Mouse (Mus musculus) midbrain, embryonic 10.5 days (tissue): ENCODE measurements around the gene Ctnnd2. TPM values are rescaled to one million over a fixed set of nuclear protein-coding genes. Genes with fewer than 3 reads are reported as not detected.

ENCODE experiments used
- DNase-seq: peaks from one replicate; pipeline ENCODE4 v3.0.0-alpha.2; 2017; ENCODE audit warnings: low spot score
- H3K27ac ChIP-seq: fragments of 300-500 bp; sonication (generic); replicated peaks from 2 replicates; pipeline ENCODE4 v1.5.1; 2016; ENCODE audit warnings: mild to moderate bottlenecking
- H3K27me3 ChIP-seq: fragments of 300-500 bp; sonication (generic); 2 replicates; pipeline ENCODE4 v1.6.1; 2016; ENCODE audit warnings: low read depth, mild to moderate bottlenecking; ENCODE audit not compliant: poor library complexity, severe bottlenecking
- H3K36me3 ChIP-seq: fragments of 300-500 bp; sonication (generic); 2 replicates; pipeline ENCODE4 v1.6.1; 2016; ENCODE audit warnings: mild to moderate bottlenecking, moderate library complexity
- H3K4me1 ChIP-seq: fragments of 300-500 bp; sonication (generic); 2 replicates; pipeline ENCODE4 v1.6.1; 2016
- H3K4me3 ChIP-seq: fragments of 300-500 bp; sonication (generic); 2 replicates; pipeline ENCODE4 v1.5.1; 2016; ENCODE audit warnings: mild to moderate bottlenecking, moderate library complexity
- H3K9me3 ChIP-seq: fragments of 300-500 bp; sonication (generic); replicated peaks from 2 replicates; pipeline ENCODE4 v1.6.1; 2016; ENCODE audit warnings: mild to moderate bottlenecking
- WGBS: fragments of 180-500 bp; shearing (Covaris S2); methylation state at CpG from one replicate; pipeline ENCODE4 v1.1.7; 2016; 5-methylcytosine and 5-hydroxymethylcytosine counted together
- polyA plus RNA-seq: library from polyadenylated mRNA; unstranded; fragments of >200 nt; fragmentation: Nextera tagmentation; extraction: Ambion mirVana; gene quantifications from 2 replicates; pipeline ENCODE4 v1.2.1, GENCODE M21; 2016

The Ctnnd2 gene
- polyA plus RNA-seq, 1 experiment from 2014 or later = 22.7 TPM

DNA sequence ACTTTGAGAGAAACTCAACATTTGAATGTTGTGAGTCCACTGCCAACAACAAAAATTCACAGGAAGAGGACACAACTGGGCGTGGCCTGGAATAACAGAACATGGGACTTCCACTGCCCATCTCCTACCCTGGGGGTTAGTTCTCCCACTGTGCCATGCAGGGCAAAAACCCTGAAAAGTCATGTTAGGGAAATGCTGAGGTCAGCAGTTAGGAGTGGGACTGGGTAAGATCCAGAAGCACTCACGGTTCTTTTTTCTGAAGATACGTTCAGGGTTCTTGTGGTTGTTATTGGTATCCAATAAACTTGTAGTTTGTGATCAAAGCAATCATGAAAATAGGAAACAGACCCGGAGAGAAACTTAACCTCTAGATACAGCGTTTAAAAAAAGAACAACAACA, 695.0 kb downstream of the Ctnnd2 start:
- H3K4me1 ChIP-seq = no peaks in the 10 kb centered on the region
- no peak overlapping the region for H3K4me3 ChIP-seq
- no peak for DNase-seq
- no peak overlapping the region for H3K27ac ChIP-seq
- WGBS = 90% methylated on average over 5 of the region's 5 CpGs
- no peaks in the 10 kb centered on the region for H3K36me3 ChIP-seq
- H3K9me3 ChIP-seq = no peaks in the 10 kb centered on the region
- H3K27me3 ChIP-seq = no peaks in the 10 kb centered on the region

DNA sequence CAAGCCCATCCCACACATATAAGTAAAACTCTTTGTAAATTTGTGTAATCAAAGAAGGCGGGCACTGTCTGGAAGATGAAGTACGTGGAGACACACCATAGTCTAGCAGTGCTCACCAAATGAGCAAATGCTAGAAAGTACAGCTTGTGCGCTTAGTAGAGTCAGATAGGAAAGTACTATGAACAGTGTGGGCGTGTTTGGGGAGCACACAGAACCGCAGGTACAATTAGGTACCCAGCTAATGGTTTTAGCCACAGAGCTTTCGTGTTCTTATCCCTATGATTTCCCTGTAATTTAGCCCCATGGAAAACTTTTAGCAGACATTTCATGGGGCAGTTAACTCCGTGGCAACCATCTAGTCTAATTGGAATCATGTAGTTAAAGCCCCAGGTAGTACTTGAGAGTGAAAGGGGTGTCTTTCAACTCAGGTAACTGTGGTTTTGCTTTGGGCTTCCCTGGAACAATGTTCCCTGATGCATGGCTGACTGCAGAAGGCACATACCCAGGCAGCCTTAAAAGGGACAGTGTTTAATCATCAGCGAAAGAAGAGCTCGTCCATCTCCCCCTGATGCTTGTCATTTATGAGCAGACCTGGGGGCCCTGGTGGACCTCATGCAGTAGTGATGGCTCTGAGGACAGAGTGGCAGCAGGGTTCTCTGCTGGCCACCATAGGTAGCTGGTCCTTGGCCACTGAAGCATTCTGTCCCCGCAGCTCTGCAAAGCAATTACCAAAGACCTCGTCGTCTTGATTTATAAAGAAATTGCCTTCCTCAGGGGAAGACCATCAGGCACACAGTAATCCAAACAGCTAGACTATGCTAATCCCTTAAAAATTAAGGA, 697.5 kb downstream of the Ctnnd2 start:
- no peak for DNase-seq
- no peaks in the 10 kb centered on the region for H3K4me1 ChIP-seq
- no peaks in the 10 kb centered on the region for H3K27me3 ChIP-seq
- no peaks in the 10 kb centered on the region for H3K9me3 ChIP-seq
- no peak overlapping the region for H3K4me3 ChIP-seq
- WGBS = 89% methylated on average over 12 of the region's 12 CpGs
- no peak overlapping the region for H3K27ac ChIP-seq
- H3K36me3 ChIP-seq = no peaks in the 10 kb centered on the region

DNA sequence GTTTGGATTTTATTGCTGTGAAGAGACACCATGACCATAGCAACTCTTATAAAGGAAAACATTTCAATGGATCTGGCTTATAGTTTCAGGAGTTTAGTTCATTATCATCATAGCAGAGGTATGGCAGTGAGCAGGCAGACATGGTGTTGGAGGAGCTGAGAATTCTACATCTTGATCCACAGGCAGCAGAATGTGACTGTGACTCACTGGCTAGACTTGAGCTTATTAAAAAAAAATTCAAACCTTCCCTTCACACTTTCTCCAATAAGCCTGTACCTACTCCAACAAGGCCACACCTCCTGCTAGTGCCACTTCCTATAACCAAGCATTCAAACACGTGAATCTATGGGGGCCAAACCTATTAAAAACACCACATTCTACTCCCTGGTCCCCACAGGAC, 703.1 kb downstream of the Ctnnd2 start:
- no peak overlapping the region for H3K4me3 ChIP-seq
- DNase-seq = no peak
- H3K27ac ChIP-seq = no peak overlapping the region
- WGBS = 84% methylated on average over 1 of the region's 1 CpGs
- no peaks in the 10 kb centered on the region for H3K4me1 ChIP-seq
- H3K9me3 ChIP-seq = no peaks in the 10 kb centered on the region
- H3K36me3 ChIP-seq = no peaks in the 10 kb centered on the region
- H3K27me3 ChIP-seq = no peaks in the 10 kb centered on the region

- Histone ChIP-seq H3K36me3 (no peaks in the 10 kb centered on the region), H3K4me3 (no peak overlapping the region), H3K27ac (no peak overlapping the region), H3K9me3 (no peaks in the 10 kb centered on the region), H3K4me1 (no peaks in the 10 kb centered on the region), H3K27me3 (no peaks in the 10 kb centered on the region)
- 92% methylated on average over 12 of the region's 12 CpGs for WGBS
- no peak for DNase-seq
These were observed 712.4 kb downstream of the Ctnnd2 start for GRCm38 (mm10) chr15:30884692-30885334.

DNA sequence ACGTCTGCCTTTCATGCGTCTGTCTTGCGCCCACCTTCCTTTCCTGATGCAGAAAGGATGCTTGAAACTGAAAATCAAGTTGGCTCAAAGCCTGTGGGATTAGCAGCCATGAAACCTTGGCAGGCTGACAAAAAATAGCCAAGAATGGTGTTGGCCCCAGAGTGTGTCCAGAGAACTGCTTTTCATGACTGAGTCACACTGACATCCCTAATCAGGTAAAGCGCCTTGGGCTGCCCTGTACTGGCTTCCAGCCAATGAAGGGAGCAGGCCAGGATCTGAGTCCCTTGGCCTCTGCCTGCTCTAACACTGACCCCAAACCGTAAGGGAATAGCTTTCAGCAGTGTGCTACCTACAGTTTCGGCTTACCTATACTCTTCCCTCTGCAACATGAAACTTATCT, 713.0 kb downstream of the Ctnnd2 start:
- 88% methylated on average over 6 of the region's 6 CpGs for WGBS
- Histone ChIP-seq H3K9me3 (no peaks in the 10 kb centered on the region), H3K4me1 (no peaks in the 10 kb centered on the region), H3K4me3 (no peak overlapping the region), H3K27me3 (no peaks in the 10 kb centered on the region), H3K36me3 (no peaks in the 10 kb centered on the region), H3K27ac (no peak overlapping the region)
- no peak for DNase-seq

- Histone ChIP-seq H3K27ac (no peak overlapping the region), H3K4me1 (no peaks in the 10 kb centered on the region), H3K4me3 (no peak overlapping the region), H3K27me3 (no peaks in the 10 kb centered on the region), H3K36me3 (no peaks in the 10 kb centered on the region), H3K9me3 (no peaks in the 10 kb centered on the region)
- 83% methylated on average over 2 of the region's 2 CpGs for WGBS
- DNase-seq = no peak
These were observed 715.2 kb downstream of the Ctnnd2 start for GRCm38 (mm10) chr15:30887559-30887958.

- Histone ChIP-seq H3K9me3 (no peaks in the 10 kb centered on the region), H3K36me3 (no peaks in the 10 kb centered on the region), H3K27ac (no peak overlapping the region), H3K4me1 (no peaks in the 10 kb centered on the region), H3K27me3 (no peaks in the 10 kb centered on the region), H3K4me3 (no peak overlapping the region)
- no peak for DNase-seq
- WGBS = 71% methylated on average over 4 of the region's 4 CpGs
These were observed 719.6 kb downstream of the Ctnnd2 start for GRCm38 (mm10) chr15:30891986-30892385.

GRCm38 (mm10) chr15:30895063-30895462, 722.7 kb downstream of the Ctnnd2 start:
- no peak overlapping the region for H3K27ac ChIP-seq
- H3K36me3 ChIP-seq = no peaks in the 10 kb centered on the region
- 90% methylated on average over 5 of the region's 5 CpGs for WGBS
- H3K27me3 ChIP-seq = no peaks in the 10 kb centered on the region
- H3K9me3 ChIP-seq = no peaks in the 10 kb centered on the region
- no peak for DNase-seq
- H3K4me1 ChIP-seq = no peaks in the 10 kb centered on the region
- no peak overlapping the region for H3K4me3 ChIP-seq

- H3K9me3 ChIP-seq = no peaks in the 10 kb centered on the region
- 96% methylated on average over 8 of the region's 8 CpGs for WGBS
- H3K27ac ChIP-seq = no peak overlapping the region
- H3K4me1 ChIP-seq = no peaks in the 10 kb centered on the region
- no peak for DNase-seq
- H3K36me3 ChIP-seq = no peaks in the 10 kb centered on the region
- H3K27me3 ChIP-seq = no peaks in the 10 kb centered on the region
- H3K4me3 ChIP-seq = no peak overlapping the region
These were observed 724.9 kb downstream of the Ctnnd2 start for GRCm38 (mm10) chr15:30897342-30897741.

DNA sequence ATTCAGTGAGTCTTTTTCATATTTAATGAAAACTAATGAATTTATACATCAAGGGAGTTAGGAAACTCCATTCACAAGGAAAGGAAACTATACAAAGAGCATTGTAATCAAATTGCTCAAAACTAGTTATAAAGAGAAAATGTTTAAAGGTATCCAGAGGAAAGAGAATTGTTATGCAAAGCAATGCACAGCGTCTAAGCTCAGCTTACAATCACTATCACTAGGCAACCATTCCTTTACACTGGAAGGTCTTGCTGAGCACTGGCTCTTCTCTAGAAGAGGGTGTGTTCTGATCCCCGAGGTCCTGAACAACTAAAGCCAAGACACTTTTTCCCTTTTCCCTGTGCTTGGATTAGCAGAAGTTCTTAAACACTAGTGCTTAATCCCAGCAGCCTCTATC, 735.6 kb downstream of the Ctnnd2 start:
- no peaks in the 10 kb centered on the region for H3K36me3 ChIP-seq
- H3K9me3 ChIP-seq = no peaks in the 10 kb centered on the region
- WGBS = 7% methylated on average over 2 of the region's 2 CpGs
- peaks cover 11% of the 10 kb centered on the region for H3K4me1 ChIP-seq
- H3K27ac ChIP-seq = no peak overlapping the region
- DNase-seq = no peak
- no peak overlapping the region for H3K4me3 ChIP-seq
- H3K27me3 ChIP-seq = no peaks in the 10 kb centered on the region

DNA sequence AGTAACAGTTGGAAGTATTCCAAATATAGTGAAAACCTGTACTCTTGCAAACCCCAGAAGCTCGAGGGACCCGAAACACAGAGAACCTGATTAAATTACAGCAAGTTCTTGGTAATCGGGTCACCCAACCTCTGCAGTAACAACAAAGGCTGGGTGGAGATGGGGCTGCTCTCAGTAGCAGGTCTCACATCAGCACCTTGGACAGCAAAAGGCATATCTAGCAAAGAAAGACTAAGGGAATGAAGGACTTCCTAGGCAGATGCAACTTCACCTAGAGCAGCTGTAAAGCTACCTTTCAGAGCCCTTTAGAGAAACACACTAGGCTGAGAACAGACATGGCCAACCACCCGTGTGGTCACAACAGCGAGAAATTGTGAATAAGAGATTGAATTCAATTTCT, 741.0 kb downstream of the Ctnnd2 start:
- no peak for DNase-seq
- Histone ChIP-seq H3K4me3 (no peak overlapping the region), H3K27ac (no peak overlapping the region), H3K36me3 (no peaks in the 10 kb centered on the region), H3K27me3 (no peaks in the 10 kb centered on the region), H3K4me1 (peaks cover 4% of the 10 kb centered on the region), H3K9me3 (no peaks in the 10 kb centered on the region)
- 77% methylated on average over 5 of the region's 5 CpGs for WGBS

GRCm38 (mm10) chr15:30925838-30926237, 753.4 kb downstream of the Ctnnd2 start:
- H3K27me3 ChIP-seq = no peaks in the 10 kb centered on the region
- WGBS = 83% methylated on average over 5 of the region's 5 CpGs
- H3K27ac ChIP-seq = no peak overlapping the region
- no peaks in the 10 kb centered on the region for H3K9me3 ChIP-seq
- no peaks in the 10 kb centered on the region for H3K4me1 ChIP-seq
- no peaks in the 10 kb centered on the region for H3K36me3 ChIP-seq
- no peak for DNase-seq
- no peak overlapping the region for H3K4me3 ChIP-seq

DNA sequence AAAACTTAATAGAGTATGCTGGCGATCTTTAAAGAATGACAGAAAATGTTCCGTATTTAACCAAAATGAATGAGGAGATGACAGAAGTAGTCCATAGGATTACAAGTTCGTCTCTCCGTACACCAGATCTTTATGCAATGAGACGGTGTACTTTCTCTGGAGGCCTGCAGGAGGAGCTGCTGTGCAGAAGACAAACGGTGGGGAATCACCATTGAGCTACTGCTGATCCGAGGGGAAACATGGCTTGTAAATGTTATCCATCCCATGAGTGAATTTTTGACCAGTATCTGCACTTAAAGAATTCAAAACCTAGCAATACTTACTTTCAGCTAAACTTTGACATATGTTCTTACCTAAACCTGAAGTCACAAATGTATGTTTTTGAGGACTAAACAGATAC, 755.2 kb downstream of the Ctnnd2 start:
- Histone ChIP-seq H3K36me3 (no peaks in the 10 kb centered on the region), H3K4me3 (no peak overlapping the region), H3K4me1 (no peaks in the 10 kb centered on the region), H3K9me3 (no peaks in the 10 kb centered on the region), H3K27me3 (no peaks in the 10 kb centered on the region), H3K27ac (no peak overlapping the region)
- WGBS = 60% methylated on average over 7 of the region's 7 CpGs
- DNase-seq = no peak
